Mouse (Mus musculus) left cerebral cortex, postnatal 25 days (tissue): Measurements from ENCODE around the gene Wwtr1. TPM values are rescaled to one million over a fixed set of nuclear protein-coding genes. Genes with fewer than 3 reads are reported as not detected.

Experiments used
- microRNA-seq, 2 experiments: library from miRNA; unstranded; fragments of <30 nt; microRNA quantifications; one replicate each; pipeline ENCODE4 v1.2.0; 2022
- total RNA-seq, 2 experiments: library from RNA; stranded (reverse); gene quantifications; 2 replicates each; pipeline ENCODE4 v1.2.3; 2021

Gene Wwtr1
- total RNA-seq, 2 experiments from 2014 or later: 14.1 to 14.4 TPM

Small RNA genes lying within 50 kb of the gene (microRNA-seq; reads per million reads assigned to microRNA genes)
- gene Mir6377: 0 reads per million in 2 experiments

Other genes with a start within 250 kb of the Wwtr1 start
- not detected for gene Tm4sf4, start 150.6 kb downstream of the Wwtr1 start, total RNA-seq
- gene Commd2, start 75.8 kb upstream of the Wwtr1 start, total RNA-seq: 10 to 100 TPM; 19.7 to 21.4 TPM
- under 1 TPM; 0.62 to 0.78 TPM for gene Ankub1, start 116.9 kb upstream of the Wwtr1 start, total RNA-seq
- gene Rnf13, start 160.2 kb upstream of the Wwtr1 start, total RNA-seq: 10 to 100 TPM; 78.0 to 84.7 TPM